Mouse (Mus musculus) spleen, adult 2 months (tissue): ENCODE measurements around the gene Rora.

Experiments
- CTCF ChIP-seq: fragments of 200-500 bp; IDR thresholded peaks from 2 replicates; pipeline ENCODE4 v1.5.1; 2011; ENCODE audit warnings: mild to moderate bottlenecking, inconsistent platforms; ENCODE audit not compliant: insufficient read depth, insufficient read length, insufficient replicate concordance; ENCODE audit errors: extremely low read depth
- POLR2A ChIP-seq: fragments of 200-500 bp; IDR thresholded peaks from 2 replicates; pipeline ENCODE4 v1.6.1; 2011; ENCODE audit warnings: low read depth, low read length, inconsistent platforms

DNA sequence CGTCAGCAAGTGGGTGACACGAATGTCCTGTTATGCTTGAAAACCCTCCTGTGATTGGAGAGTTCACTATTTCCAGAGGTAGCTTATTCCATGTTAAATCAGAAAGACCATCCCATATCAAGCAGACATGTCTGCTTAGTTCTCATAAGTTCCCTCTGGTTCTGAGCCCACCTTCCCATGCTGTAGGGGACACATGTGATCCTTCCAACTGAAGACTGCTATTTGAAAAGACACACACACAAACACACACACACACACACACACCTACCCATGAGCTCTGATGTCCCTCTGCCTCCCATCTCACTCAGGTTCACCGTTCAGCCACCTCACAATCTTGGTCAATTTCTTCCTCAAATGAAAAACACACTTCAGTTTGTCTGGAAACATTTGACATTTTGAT lies 642.2 kb downstream of the Rora start:
- TF ChIP-seq CTCF (no peak), POLR2A (no peak)
